Mouse (Mus musculus) testis, adult 2 months (tissue): ENCODE results near the gene Klhl22. TPM values are rescaled to one million over a fixed set of nuclear protein-coding genes. Genes with fewer than 3 reads are reported as not detected.

Experiments used
- H3K27ac ChIP-seq: fragments of 200-500 bp; 2 replicates; pipeline ENCODE4 v1.5.1; 2012; ENCODE audit warnings: low read depth, low read length; ENCODE audit not compliant: control insufficient read depth, insufficient read depth
- H3K27me3 ChIP-seq: fragments of 200-500 bp; 2 replicates; pipeline ENCODE4 v1.6.1; 2012; ENCODE audit warnings: mild to moderate bottlenecking, low read length, moderate library complexity; ENCODE audit not compliant: control insufficient read depth, insufficient read depth
- H3K36me3 ChIP-seq: fragments of 200-500 bp; 2 replicates; pipeline ENCODE4 v1.6.1; 2012; ENCODE audit warnings: mild to moderate bottlenecking, low read length; ENCODE audit not compliant: control insufficient read depth, insufficient read depth
- H3K4me1 ChIP-seq: fragments of 200-500 bp; 2 replicates; pipeline ENCODE4 v1.6.1; 2012; ENCODE audit warnings: low read length; ENCODE audit not compliant: control insufficient read depth, insufficient read depth
- H3K4me3 ChIP-seq: fragments of 200-500 bp; 2 replicates; pipeline ENCODE4 v1.5.1; 2012; ENCODE audit warnings: low read depth, mild to moderate bottlenecking, low read length, moderate library complexity, mixed read lengths; ENCODE audit not compliant: control insufficient read depth
- CTCF ChIP-seq: fragments of 200-500 bp; IDR thresholded peaks from 2 replicates; pipeline ENCODE4 v1.5.1; 2012; ENCODE audit warnings: low read depth, mild to moderate bottlenecking, inconsistent platforms, low read length, moderate library complexity; ENCODE audit not compliant: control insufficient read depth, insufficient read depth, insufficient replicate concordance
- POLR2A ChIP-seq: fragments of 200-500 bp; IDR thresholded peaks from 2 replicates; pipeline ENCODE4 v1.6.1; 2012; ENCODE audit warnings: low read depth, mild to moderate bottlenecking, inconsistent platforms, low read length, moderate library complexity; ENCODE audit not compliant: control insufficient read depth
- polyA plus RNA-seq: library from polyadenylated mRNA; depleted of rRNA; stranded (reverse); fragments of >200 nt; gene quantifications from 2 replicates; pipeline ENCODE4 v1.2.3, GENCODE M21; 2012; rRNA removed

Klhl22 gene
- 9.1 and 9.4 TPM in 2 replicates for polyA plus RNA-seq

- no peaks in the 10 kb centered on the region for H3K36me3 ChIP-seq
- TF ChIP-seq CTCF (no peak), POLR2A (peak; percentile 82)
- H3K27me3 ChIP-seq = no peaks in the 10 kb centered on the region
- peaks cover 7% of the 10 kb centered on the region for H3K4me1 ChIP-seq
- peak within 1 kb of the TSS; percentile 87 for H3K4me3 ChIP-seq
- H3K27ac ChIP-seq = peak within 1 kb of the TSS; percentile 34
These were observed at the start of gene Klhl22 for GRCm38 (mm10) chr16:17759344-17759773. Klhl22 (plus strand) TSS chr16:17759618.

- Histone ChIP-seq H3K4me3 (no peak overlapping the region), H3K36me3 (no peaks in the 10 kb centered on the region), H3K4me1 (peaks cover 12% of the 10 kb centered on the region), H3K27me3 (no peaks in the 10 kb centered on the region), H3K27ac (no peak overlapping the region)
- TF ChIP-seq CTCF = no peak
- TF ChIP-seq POLR2A = no peak
These were observed 41.6 kb upstream of the Klhl22 start for GRCm38 (mm10) chr16:17717791-17718190.

GRCm38 (mm10) chr16:17721114-17721808 lies 38.2 kb upstream of the Klhl22 start:
- Histone ChIP-seq H3K27ac (no peak overlapping the region), H3K36me3 (no peaks in the 10 kb centered on the region), H3K27me3 (no peaks in the 10 kb centered on the region), H3K4me1 (peaks cover 8% of the 10 kb centered on the region), H3K4me3 (peak overlapping the region; percentile 99; the same call in 1 of the 2 replicates)
- no peak for TF ChIP-seq POLR2A
- no peak for TF ChIP-seq CTCF

GRCm38 (mm10) chr16:17721822-17722460 lies 37.5 kb upstream of the Klhl22 start:
- peaks cover 8% of the 10 kb centered on the region for H3K4me1 ChIP-seq
- no peak for TF ChIP-seq POLR2A
- TF ChIP-seq CTCF = no peak
- no peaks in the 10 kb centered on the region for H3K27me3 ChIP-seq
- peak overlapping the region; percentile 99 for H3K4me3 ChIP-seq
- no peak overlapping the region; the same call in 1 of the 2 replicates for H3K27ac ChIP-seq
- no peaks in the 10 kb centered on the region for H3K36me3 ChIP-seq

- peak; percentile 67; the same call in 1 of the 2 replicates for TF ChIP-seq POLR2A
- TF ChIP-seq CTCF = no peak
- H3K4me3 ChIP-seq = peak overlapping the region; percentile 99
- no peaks in the 10 kb centered on the region for H3K27me3 ChIP-seq
- H3K4me1 ChIP-seq = peaks cover 8% of the 10 kb centered on the region
- no peaks in the 10 kb centered on the region for H3K36me3 ChIP-seq
- H3K27ac ChIP-seq = peak overlapping the region; percentile 86
These were observed 36.7 kb upstream of the Klhl22 start for GRCm38 (mm10) chr16:17722461-17723324.

GRCm38 (mm10) chr16:17723325-17723626 lies 36.1 kb upstream of the Klhl22 start:
- no peak overlapping the region for H3K27ac ChIP-seq
- H3K36me3 ChIP-seq = no peaks in the 10 kb centered on the region
- H3K4me3 ChIP-seq = no peak overlapping the region
- H3K27me3 ChIP-seq = no peaks in the 10 kb centered on the region
- peaks cover 8% of the 10 kb centered on the region for H3K4me1 ChIP-seq
- no peak for TF ChIP-seq POLR2A
- no peak for TF ChIP-seq CTCF

GRCm38 (mm10) chr16:17724448-17724847 lies 35.0 kb upstream of the Klhl22 start:
- Histone ChIP-seq H3K27ac (no peak overlapping the region), H3K4me3 (no peak overlapping the region), H3K4me1 (peaks cover 8% of the 10 kb centered on the region), H3K27me3 (no peaks in the 10 kb centered on the region), H3K36me3 (no peaks in the 10 kb centered on the region)
- TF ChIP-seq CTCF (peak; percentile 21; the same call in 1 of the 2 replicates), POLR2A (no peak)
